Mouse (Mus musculus) MEL (cell line): Measurements from ENCODE around the gene Slc22a2.

Experiments used
- POLR2A ChIP-seq, 2 experiments: IDR thresholded peaks; 2 replicates each; pipeline ENCODE4 v1.6.1; 2011 to 2012; ENCODE audit warnings: low read length in 2 of 2, mild to moderate bottlenecking in 2 of 2, control low read depth in 1 of 2, improper control_type of control experiment in 1 of 2, low read depth in 1 of 2, moderate library complexity in 1 of 2; ENCODE audit not compliant: control insufficient read depth in 1 of 2, insufficient read depth in 1 of 2, poor library complexity in 1 of 2
- TAL1 ChIP-seq: IDR thresholded peaks from 2 replicates; pipeline ENCODE4 v1.6.1; 2012; ENCODE audit warnings: mild to moderate bottlenecking, inconsistent platforms, low read length, moderate library complexity, mixed read lengths
- USF2 ChIP-seq, 2 experiments: IDR thresholded peaks; 2 replicates each; pipeline ENCODE4 v1.6.1; 2011 to 2012; ENCODE audit warnings: improper control_type of control experiment in 2 of 2, low read length in 2 of 2, borderline replicate concordance in 1 of 2, inconsistent platforms in 1 of 2, low read depth in 1 of 2, mild to moderate bottlenecking in 1 of 2; ENCODE audit not compliant: insufficient read depth in 1 of 2

GRCm38 (mm10) chr17:12607202-12607601 lies 23.3 kb downstream of the Slc22a2 start:
- TF ChIP-seq POLR2A (IDR thresholded peaks at IDR 0.05; ENCODE audit: control insufficient read depth in 1 of 2, insufficient read depth in 1 of 2, low read depth in 1 of 2, low read length in 2 of 2, poor library complexity in 1 of 2) (no peak), USF2 (IDR thresholded peaks at IDR 0.05; ENCODE audit: borderline replicate concordance in 1 of 2, insufficient read depth in 1 of 2, low read depth in 1 of 2, low read length in 2 of 2) (no peak), TAL1 (no peak)
